Mouse (Mus musculus) ES-E14 (cell line): Measurements from ENCODE around the gene Ntsr2.

Source experiments
- CHD2 ChIP-seq: IDR thresholded peaks from 2 replicates; pipeline ENCODE4 v1.6.1; 2014; ENCODE audit warnings: mild to moderate bottlenecking, low read depth, low read length, inconsistent platforms
- HCFC1 ChIP-seq: IDR thresholded peaks from 2 replicates; pipeline ENCODE4 v1.6.1; 2012; ENCODE audit warnings: low read length, inconsistent platforms, borderline replicate concordance; ENCODE audit not compliant: insufficient read depth
- MAFK ChIP-seq: IDR thresholded peaks from 2 replicates; pipeline ENCODE4 v1.6.1; 2014; ENCODE audit warnings: mild to moderate bottlenecking, low read depth, low read length, inconsistent platforms; ENCODE audit not compliant: insufficient read depth
- ZC3H11A ChIP-seq: IDR thresholded peaks from 2 replicates; pipeline ENCODE4 v1.6.1; 2012; ENCODE audit warnings: low read depth, mild to moderate bottlenecking, inconsistent platforms, low read length, borderline replicate concordance
- ZNF384 ChIP-seq: IDR thresholded peaks from 2 replicates; pipeline ENCODE4 v1.6.1; 2012; ENCODE audit warnings: low read depth, low read length, inconsistent platforms

DNA sequence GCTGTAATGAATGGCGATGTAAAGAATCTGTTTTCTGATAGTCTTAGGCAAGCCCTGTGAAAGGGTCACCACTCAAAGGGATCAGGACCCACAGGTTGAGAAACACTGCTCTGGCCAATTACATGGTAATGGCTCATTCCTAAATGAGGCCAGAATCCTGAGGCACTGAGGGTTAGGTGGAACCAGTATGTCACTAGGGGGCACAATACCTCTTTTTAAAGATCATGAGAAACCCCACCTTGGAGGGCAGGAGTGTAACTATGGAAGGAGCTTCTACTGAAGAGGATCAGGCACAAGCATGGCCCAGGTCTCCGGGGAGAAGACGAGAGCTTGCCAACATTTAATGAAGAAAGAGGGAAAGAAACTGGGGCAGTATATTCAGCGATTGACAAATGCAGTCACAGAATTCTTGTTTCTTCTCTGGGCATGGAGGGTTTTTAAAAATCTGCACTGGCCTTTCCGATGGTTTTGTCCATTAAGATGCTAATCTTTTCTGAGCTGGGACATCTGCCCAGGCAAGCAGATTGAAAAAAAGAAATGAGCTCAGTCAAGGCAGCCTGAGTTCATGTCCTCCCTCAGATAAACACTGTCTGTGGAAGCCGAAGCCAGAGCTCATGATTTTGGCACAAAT lies 9.9 kb downstream of the Ntsr2 start:
- TF ChIP-seq ZC3H11A, result no peak
- TF ChIP-seq CHD2, result no peak
- TF ChIP-seq MAFK, result no peak
- no peak for TF ChIP-seq ZNF384
- TF ChIP-seq HCFC1, result no peak
